Mouse (Mus musculus) spleen, adult 2 months (tissue): ENCODE results near the gene Jmjd1c. TPM values are rescaled to one million over a fixed set of nuclear protein-coding genes. Genes with fewer than 3 reads are reported as not detected.
A peak's percentile ranks its signal among the peaks of the same experiment; 100 is the strongest.

Source experiments
- DNase-seq, 2 experiments: peaks; one replicate each; pipeline versions ENCODE4 v3.0.0 to v3.0.0-alpha.2; 2012 to 2021; ENCODE audit warnings: low spot score in 2 of 2, low read depth in 1 of 2
- H3K27ac ChIP-seq: fragments of 200-500 bp; 2 replicates; pipeline ENCODE4 v1.5.1; 2012; ENCODE audit warnings: low read length, inconsistent platforms; ENCODE audit not compliant: insufficient read depth
- H3K27me3 ChIP-seq: fragments of 200-500 bp; 2 replicates; pipeline ENCODE4 v1.6.1; 2012; ENCODE audit warnings: mild to moderate bottlenecking, moderate library complexity, low read length, inconsistent platforms; ENCODE audit not compliant: control insufficient read depth, insufficient read depth
- H3K36me3 ChIP-seq: fragments of 200-500 bp; 2 replicates; pipeline ENCODE4 v1.6.1; 2012; ENCODE audit warnings: mild to moderate bottlenecking, low read length, inconsistent platforms; ENCODE audit not compliant: control insufficient read depth, insufficient read depth
- H3K4me1 ChIP-seq: fragments of 200-500 bp; 2 replicates; pipeline ENCODE4 v1.6.1; 2011; ENCODE audit warnings: inconsistent platforms; ENCODE audit not compliant: control insufficient read depth, insufficient read depth, insufficient read length
- H3K4me3 ChIP-seq: fragments of 200-500 bp; 2 replicates; pipeline ENCODE4 v1.5.1; 2011; ENCODE audit warnings: mild to moderate bottlenecking, inconsistent platforms; ENCODE audit not compliant: insufficient read depth, insufficient read length; ENCODE audit errors: extremely low read depth
- CTCF ChIP-seq: fragments of 200-500 bp; IDR thresholded peaks from 2 replicates; pipeline ENCODE4 v1.5.1; 2011; ENCODE audit warnings: mild to moderate bottlenecking, inconsistent platforms; ENCODE audit not compliant: insufficient read depth, insufficient read length, insufficient replicate concordance; ENCODE audit errors: extremely low read depth
- POLR2A ChIP-seq: fragments of 200-500 bp; IDR thresholded peaks from 2 replicates; pipeline ENCODE4 v1.6.1; 2011; ENCODE audit warnings: low read depth, low read length, inconsistent platforms
- WGBS: fragments of 180-500 bp; shearing (Covaris S2); methylation state at CpG from one replicate; pipeline ENCODE4 v1.1.7; 2018; 5-methylcytosine and 5-hydroxymethylcytosine counted together
- polyA plus RNA-seq: library from polyadenylated mRNA; depleted of rRNA; stranded (reverse); fragments of >200 nt; gene quantifications from 2 replicates; pipeline ENCODE4 v1.2.3, GENCODE M21; 2012

The Jmjd1c gene
- polyA plus RNA-seq, 1 experiment = 14.4 TPM

- no peak overlapping the region for H3K27ac ChIP-seq
- no peak for TF ChIP-seq POLR2A
- no peak for TF ChIP-seq CTCF
- no peak overlapping the region for H3K4me3 ChIP-seq
- H3K4me1 ChIP-seq = peaks cover 7% of the 10 kb centered on the region; the same call in 1 of the 2 replicates
- WGBS = 83% methylated on average over 8 of the region's 8 CpGs
- no peaks in the 10 kb centered on the region for H3K27me3 ChIP-seq
- H3K36me3 ChIP-seq = no peaks in the 10 kb centered on the region
- DNase-seq = no peak
Measured at GRCm38 (mm10) chr10:67281852-67282251, 185.9 kb downstream of the Jmjd1c start.

GRCm38 (mm10) chr10:67282531-67282930 lies 186.6 kb downstream of the Jmjd1c start:
- no peak overlapping the region for H3K27ac ChIP-seq
- H3K4me1 ChIP-seq = peaks cover 7% of the 10 kb centered on the region; the same call in 1 of the 2 replicates
- H3K4me3 ChIP-seq = no peak overlapping the region
- TF ChIP-seq POLR2A = no peak
- no peak for TF ChIP-seq CTCF
- H3K27me3 ChIP-seq = no peaks in the 10 kb centered on the region
- 88% methylated on average over 2 of the region's 2 CpGs for WGBS
- H3K36me3 ChIP-seq = no peaks in the 10 kb centered on the region
- no peak for DNase-seq

- no peak for TF ChIP-seq POLR2A
- no peak for TF ChIP-seq CTCF
- no peaks in the 10 kb centered on the region for H3K27me3 ChIP-seq
- peaks cover 7% of the 10 kb centered on the region; the same call in 1 of the 2 replicates for H3K4me1 ChIP-seq
- H3K27ac ChIP-seq = no peak overlapping the region
- no peak overlapping the region for H3K4me3 ChIP-seq
- H3K36me3 ChIP-seq = no peaks in the 10 kb centered on the region
- 87% methylated on average over 9 of the region's 9 CpGs for WGBS
- no peak for DNase-seq
Measured at GRCm38 (mm10) chr10:67283516-67283915, 187.6 kb downstream of the Jmjd1c start.

GRCm38 (mm10) chr10:67284311-67284710 lies 188.4 kb downstream of the Jmjd1c start:
- no peaks in the 10 kb centered on the region for H3K36me3 ChIP-seq
- no peak for TF ChIP-seq POLR2A
- TF ChIP-seq CTCF = no peak
- no peaks in the 10 kb centered on the region for H3K27me3 ChIP-seq
- WGBS = 12% methylated on average over 10 of the region's 10 CpGs
- no peak for DNase-seq
- peaks cover 7% of the 10 kb centered on the region; the same call in 1 of the 2 replicates for H3K4me1 ChIP-seq
- H3K27ac ChIP-seq = peak overlapping the region; percentile 74; the same call in 1 of the 2 replicates
- peak overlapping the region; percentile 95 for H3K4me3 ChIP-seq

GRCm38 (mm10) chr10:67284761-67285175 lies 188.8 kb downstream of the Jmjd1c start:
- under 1% methylated on average over 41 of the region's 41 CpGs for WGBS
- Histone ChIP-seq H3K36me3 (no peaks in the 10 kb centered on the region), H3K4me3 (peak overlapping the region; percentile 95), H3K27me3 (no peaks in the 10 kb centered on the region), H3K27ac (peak overlapping the region; percentile 74), H3K4me1 (peaks cover 7% of the 10 kb centered on the region; the same call in 1 of the 2 replicates)
- TF ChIP-seq POLR2A (peak; percentile 21; the same call in 1 of the 2 replicates), CTCF (no peak)
- DNase-seq = peak in 1 of 2 experiments; percentile 37

GRCm38 (mm10) chr10:67285176-67285814 lies 189.4 kb downstream of the Jmjd1c start, which contains the start of gene Nrbf2:
Gene Nrbf2 (minus strand): TSS chr10:67285305.
- TF ChIP-seq CTCF = no peak
- TF ChIP-seq POLR2A = no peak

GRCm38 (mm10) chr10:67287877-67288276 lies 192.0 kb downstream of the Jmjd1c start:
- peak in 1 of 2 experiments; percentile 37 for DNase-seq
- TF ChIP-seq CTCF = no peak
- no peak for TF ChIP-seq POLR2A
- H3K4me3 ChIP-seq = no peak overlapping the region
- H3K4me1 ChIP-seq = peaks cover 11% of the 10 kb centered on the region; the same call in 1 of the 2 replicates
- H3K27ac ChIP-seq = peak overlapping the region; percentile 38; the same call in 1 of the 2 replicates
- H3K36me3 ChIP-seq = no peaks in the 10 kb centered on the region
- 43% methylated on average over 3 of the region's 3 CpGs for WGBS
- no peaks in the 10 kb centered on the region for H3K27me3 ChIP-seq

More at GRCm38 (mm10) chr10:67285176-67285814, 189.4 kb downstream of the Jmjd1c start, which contains the start of gene Nrbf2:
- peak within 1 kb of the TSS; percentile 74 for H3K27ac ChIP-seq
- peaks cover 7% of the 10 kb centered on the region; the same call in 1 of the 2 replicates for H3K4me1 ChIP-seq
- DNase-seq = peak; percentile 79 to 86
- H3K27me3 ChIP-seq = no peaks in the 10 kb centered on the region
- WGBS = 2% methylated on average over 49 of the region's 52 CpGs
- no peaks in the 10 kb centered on the region for H3K36me3 ChIP-seq
- peak within 1 kb of the TSS; percentile 95 for H3K4me3 ChIP-seq
